Mouse (Mus musculus) midbrain, postnatal 0 days (tissue): Measurements from ENCODE around the gene Gm49369. TPM values are rescaled to one million over a fixed set of nuclear protein-coding genes. Genes with fewer than 3 reads are reported as not detected.

Source experiments
- ATAC-seq: fragments of 200-750 bp; cut with Nextera tagmentation; 2 replicates; pipeline ENCODE4 v1.8.0; 2017; ENCODE audit warnings: moderate number of reproducible peaks, mild to moderate bottlenecking, moderate TSS enrichment, moderate library complexity; ENCODE audit not compliant: low FRiP score
- DNase-seq: peaks from one replicate; pipeline ENCODE4 v3.0.0-alpha.2; 2015; ENCODE audit warnings: low spot score
- H3K27ac ChIP-seq: fragments of 300-500 bp; sonication (generic); 2 replicates; pipeline ENCODE4 v1.5.1; 2014; ENCODE audit warnings: low read depth, mild to moderate bottlenecking, low read length, mixed read lengths
- H3K27me3 ChIP-seq: fragments of 300-500 bp; sonication (generic); 2 replicates; pipeline ENCODE4 v1.6.1; 2014; ENCODE audit warnings: low read length, control low read depth, mixed read lengths; ENCODE audit not compliant: insufficient read depth
- H3K36me3 ChIP-seq: fragments of 300-500 bp; sonication (generic); 2 replicates; pipeline ENCODE4 v1.6.1; 2014; ENCODE audit warnings: low read length, control low read depth, mixed read lengths; ENCODE audit not compliant: insufficient read depth
- H3K4me1 ChIP-seq: fragments of 300-500 bp; sonication (generic); 2 replicates; pipeline ENCODE4 v1.6.1; 2014; ENCODE audit warnings: mild to moderate bottlenecking, control low read depth, antibody characterized with exemption, low read length, mixed read lengths; ENCODE audit not compliant: insufficient read depth
- H3K4me2 ChIP-seq: fragments of 300-500 bp; sonication (generic); 2 replicates; pipeline ENCODE4 v1.6.1; 2014; ENCODE audit warnings: low read depth, mild to moderate bottlenecking, low read length, mixed read lengths; ENCODE audit not compliant: poor library complexity, severe bottlenecking
- H3K4me3 ChIP-seq: fragments of 300-500 bp; sonication (generic); 2 replicates; pipeline ENCODE4 v1.5.1; 2014; ENCODE audit warnings: low read depth, mild to moderate bottlenecking, low read length, moderate library complexity
- H3K9ac ChIP-seq: fragments of 300-500 bp; sonication (generic); replicated peaks from 2 replicates; pipeline ENCODE4 v1.6.1; 2014; ENCODE audit warnings: mild to moderate bottlenecking, low read length, moderate library complexity, mixed read lengths; ENCODE audit not compliant: poor library complexity, severe bottlenecking
- H3K9me3 ChIP-seq: fragments of 300-500 bp; sonication (generic); 2 replicates; pipeline ENCODE4 v1.6.1; 2016; ENCODE audit warnings: low read length, control low read depth
- CTCF ChIP-seq: IDR thresholded peaks from 2 replicates; pipeline ENCODE4 v1.5.1; 2016; ENCODE audit warnings: antibody characterized with exemption, mild to moderate bottlenecking
- WGBS: fragments of 180-500 bp; shearing (Covaris S2); extraction: QIAGEN DNeasy Blood & Tissue Kit; methylation state at CpG from one replicate; pipeline ENCODE4 v1.1.7; 2014; 5-methylcytosine and 5-hydroxymethylcytosine counted together
- polyA plus RNA-seq: library from polyadenylated mRNA; unstranded; fragments of >200 nt; fragmentation: Nextera tagmentation; extraction: Ambion mirVana; gene quantifications from 2 replicates; pipeline ENCODE4 v1.2.1, GENCODE M21; 2015
- total RNA-seq: library from RNA; depleted of rRNA; stranded (reverse); fragments of >200 nt; gene quantifications from 2 replicates; pipeline ENCODE4 v1.2.3, GENCODE M21; 2014

Gene Gm49369
- total and polyA plus RNA-seq, 2 experiments from 2014 or later, result not detected

- ATAC-seq, result no peak
- Histone ChIP-seq H3K27ac (no peak overlapping the region), H3K27me3 (no peaks in the 10 kb centered on the region), H3K4me1 (no peaks in the 10 kb centered on the region), H3K4me3 (no peak overlapping the region), H3K9me3 (no peaks in the 10 kb centered on the region), H3K36me3 (no peaks in the 10 kb centered on the region), H3K9ac (no peak overlapping the region), H3K4me2 (no peak overlapping the region)
- 84% methylated on average over 4 of the region's 4 CpGs for whole genome bisulfite sequencing
- no peak for DNase-seq
- TF ChIP-seq CTCF, result no peak
Observed at GRCm38 (mm10) chr7:142363107-142363506, 19.4 kb downstream of the Gm49369 start.

GRCm38 (mm10) chr7:142360743-142361142 is 21.7 kb downstream of the Gm49369 start:
- DNase-seq, result no peak
- Histone ChIP-seq H3K9ac (no peak overlapping the region), H3K27me3 (no peaks in the 10 kb centered on the region), H3K27ac (no peak overlapping the region), H3K4me3 (no peak overlapping the region), H3K9me3 (no peaks in the 10 kb centered on the region), H3K4me2 (no peak overlapping the region), H3K4me1 (no peaks in the 10 kb centered on the region), H3K36me3 (no peaks in the 10 kb centered on the region)
- 0 out of 2 replicates have a peak, but pooled peaks have one; percentile 33 for TF ChIP-seq CTCF
- no peak for ATAC-seq

- ATAC-seq (no peak), DNase-seq (no peak)
- no peak overlapping the region for H3K4me3 ChIP-seq
- H3K4me1 ChIP-seq, result no peaks in the 10 kb centered on the region
- no peaks in the 10 kb centered on the region for H3K36me3 ChIP-seq
- no peak overlapping the region for H3K4me2 ChIP-seq
- H3K9me3 ChIP-seq, result no peaks in the 10 kb centered on the region
- no peak overlapping the region for H3K27ac ChIP-seq
- TF ChIP-seq CTCF, result no peak
- H3K9ac ChIP-seq, result no peak overlapping the region
- 75% methylated on average over 8 of the region's 8 CpGs for WGBS
- no peaks in the 10 kb centered on the region for H3K27me3 ChIP-seq
Observed at GRCm38 (mm10) chr7:142359129-142359528, 23.3 kb downstream of the Gm49369 start.

- no peak overlapping the region for H3K9ac ChIP-seq
- ATAC-seq, result no peak
- no peak overlapping the region for H3K4me2 ChIP-seq
- H3K4me1 ChIP-seq, result no peaks in the 10 kb centered on the region
- H3K36me3 ChIP-seq, result no peaks in the 10 kb centered on the region
- H3K27ac ChIP-seq, result no peak overlapping the region
- DNase-seq, result no peak
- TF ChIP-seq CTCF, result no peak
- no peak overlapping the region for H3K4me3 ChIP-seq
- no peaks in the 10 kb centered on the region for H3K27me3 ChIP-seq
- H3K9me3 ChIP-seq, result no peaks in the 10 kb centered on the region
- WGBS, result 84% methylated on average over 3 of the region's 3 CpGs
Observed at GRCm38 (mm10) chr7:142357566-142357965, 24.9 kb downstream of the Gm49369 start.

- Histone ChIP-seq H3K4me1 (no peaks in the 10 kb centered on the region), H3K36me3 (no peaks in the 10 kb centered on the region), H3K9me3 (no peaks in the 10 kb centered on the region), H3K27me3 (no peaks in the 10 kb centered on the region), H3K4me3 (no peak overlapping the region), H3K9ac (no peak overlapping the region), H3K4me2 (no peak overlapping the region), H3K27ac (no peak overlapping the region)
- no peak for TF ChIP-seq CTCF
- WGBS, result 83% methylated on average over 8 of the region's 8 CpGs
- ATAC-seq (no peak), DNase-seq (no peak)
Observed at GRCm38 (mm10) chr7:142354661-142355233, 27.7 kb downstream of the Gm49369 start.

GRCm38 (mm10) chr7:142353854-142354253 is 28.6 kb downstream of the Gm49369 start:
- H3K4me2 ChIP-seq, result no peak overlapping the region
- H3K9me3 ChIP-seq, result no peaks in the 10 kb centered on the region
- H3K4me3 ChIP-seq, result no peak overlapping the region
- DNase-seq (no peak), ATAC-seq (no peak)
- H3K9ac ChIP-seq, result no peak overlapping the region
- no peaks in the 10 kb centered on the region for H3K4me1 ChIP-seq
- H3K27ac ChIP-seq, result no peak overlapping the region
- no peak for TF ChIP-seq CTCF
- no peaks in the 10 kb centered on the region for H3K27me3 ChIP-seq
- no peaks in the 10 kb centered on the region for H3K36me3 ChIP-seq
- 82% methylated on average over 5 of the region's 5 CpGs for WGBS
